Mouse (Mus musculus) MEL (cell line): ENCODE measurements around the gene Prkce. TPM values are rescaled to one million over a fixed set of nuclear protein-coding genes. Genes with fewer than 3 reads are reported as not detected.
A peak's percentile ranks its signal among the peaks of the same experiment; 100 is the strongest.

Experiments used
- DNase-seq: peaks from one replicate; pipeline ENCODE4 v3.0.0; 2011; ENCODE audit warnings: low read depth, low spot score
- H3K27ac ChIP-seq: 2 replicates; pipeline ENCODE4 v1.5.1; 2012; ENCODE audit warnings: low read depth, mild to moderate bottlenecking, control low read depth, low read length, moderate library complexity; ENCODE audit not compliant: control insufficient read depth
- H3K27me3 ChIP-seq, 2 experiments: fragments of 150-350 bp in 1 of 2; sonication (generic) in 1 of 2; 2 replicates each; pipeline ENCODE4 v1.6.1; 2012; ENCODE audit warnings: low read length in 2 of 2, mild to moderate bottlenecking in 2 of 2, improper control_type of control experiment in 1 of 2, moderate library complexity in 1 of 2; ENCODE audit not compliant: insufficient read depth in 2 of 2, control insufficient read depth in 1 of 2
- H3K36me3 ChIP-seq, 2 experiments: 2 replicates each; pipeline ENCODE4 v1.6.1; 2012 to 2014; ENCODE audit warnings: low read length in 2 of 2, improper control_type of control experiment in 1 of 2, inconsistent platforms in 1 of 2, mild to moderate bottlenecking in 1 of 2; ENCODE audit not compliant: insufficient read depth in 2 of 2, control insufficient read depth in 1 of 2
- H3K4me1 ChIP-seq, 2 experiments: fragments of 150-350 bp in 1 of 2; sonication (generic) in 1 of 2; 2 replicates each; pipeline ENCODE4 v1.6.1; 2012; ENCODE audit warnings: low read length in 2 of 2, improper control_type of control experiment in 1 of 2, mild to moderate bottlenecking in 1 of 2; ENCODE audit not compliant: insufficient read depth in 2 of 2, control insufficient read depth in 1 of 2
- H3K4me3 ChIP-seq, 2 experiments: fragments of 150-350 bp in 1 of 2; sonication (generic) in 1 of 2; 2 replicates each; pipeline ENCODE4 v1.5.1; 2012; ENCODE audit warnings: low read depth in 2 of 2, low read length in 2 of 2, mild to moderate bottlenecking in 2 of 2, moderate library complexity in 2 of 2, control low read depth in 1 of 2, improper control_type of control experiment in 1 of 2; ENCODE audit not compliant: control insufficient read depth in 1 of 2, insufficient read depth in 1 of 2
- H3K79me2 ChIP-seq: 2 replicates; pipeline ENCODE4 v1.6.1; 2012; ENCODE audit warnings: mild to moderate bottlenecking, low read length, moderate library complexity; ENCODE audit not compliant: control insufficient read depth, poor library complexity, insufficient read depth
- H3K9ac ChIP-seq: 2 replicates; pipeline ENCODE4 v1.6.1; 2012; ENCODE audit warnings: low read depth, mild to moderate bottlenecking, control low read depth, low read length, moderate library complexity; ENCODE audit not compliant: control insufficient read depth, poor library complexity, severe bottlenecking
- H3K9me3 ChIP-seq: fragments of 150-350 bp; sonication (generic); replicated peaks from 2 replicates; pipeline ENCODE4 v1.6.1; 2012; ENCODE audit warnings: mild to moderate bottlenecking, low read length, improper control_type of control experiment, moderate library complexity; ENCODE audit not compliant: insufficient read depth
- CHD1 ChIP-seq: IDR thresholded peaks from 2 replicates; pipeline ENCODE4 v1.6.1; 2012; ENCODE audit warnings: low read depth, mild to moderate bottlenecking, inconsistent platforms, low read length, improper control_type of control experiment
- CTCF ChIP-seq, 3 experiments: IDR thresholded peaks in 2 of 3; conservative IDR thresholded peaks in 1 of 3; 2 replicates each; pipeline ENCODE4 v1.5.1; 2011 to 2012; ENCODE audit warnings: low read length in 3 of 3, low read depth in 2 of 3, mild to moderate bottlenecking in 2 of 3, improper control_type of control experiment in 1 of 3, inconsistent platforms in 1 of 3, mixed read lengths in 1 of 3, moderate library complexity in 1 of 3; ENCODE audit not compliant: control insufficient read depth in 1 of 3, insufficient read depth in 1 of 3, poor library complexity in 1 of 3, severe bottlenecking in 1 of 3
- ELF1 ChIP-seq: IDR thresholded peaks from 2 replicates; pipeline ENCODE4 v1.6.1; 2014; ENCODE audit warnings: low read depth, mild to moderate bottlenecking, inconsistent platforms, low read length, improper control_type of control experiment, moderate library complexity
- EP300 ChIP-seq, 2 experiments: IDR thresholded peaks; 2 replicates each; pipeline ENCODE4 v1.6.1; 2011; ENCODE audit warnings: improper control_type of control experiment in 2 of 2, low read length in 2 of 2, low read depth in 1 of 2, mild to moderate bottlenecking in 1 of 2
- ETS1 ChIP-seq: IDR thresholded peaks from 2 replicates; pipeline ENCODE4 v1.6.1; 2012; ENCODE audit warnings: low read depth, mild to moderate bottlenecking, inconsistent platforms, low read length, improper control_type of control experiment, moderate library complexity
- GATA1 ChIP-seq: IDR thresholded peaks from 2 replicates; pipeline ENCODE4 v1.6.1; 2011; ENCODE audit warnings: low read depth, low read length, improper control_type of control experiment
- HCFC1 ChIP-seq: IDR thresholded peaks from 2 replicates; pipeline ENCODE4 v1.6.1; 2012; ENCODE audit warnings: low read depth, mild to moderate bottlenecking, inconsistent platforms, low read length, improper control_type of control experiment, moderate library complexity
- JUND ChIP-seq: IDR thresholded peaks from 2 replicates; pipeline ENCODE4 v1.6.1; 2011; ENCODE audit warnings: low read depth, mild to moderate bottlenecking, improper control_type of control experiment, low read length
- KAT2A ChIP-seq: conservative IDR thresholded peaks from 2 replicates; pipeline ENCODE4 v1.6.1; 2012; ENCODE audit warnings: low read depth, low read length, improper control_type of control experiment, inconsistent platforms
- MAZ ChIP-seq: IDR thresholded peaks from 2 replicates; pipeline ENCODE4 v1.6.1; 2012; ENCODE audit warnings: low read depth, mild to moderate bottlenecking, inconsistent platforms, low read length, improper control_type of control experiment
- MYB ChIP-seq: IDR thresholded peaks from 2 replicates; pipeline ENCODE4 v1.6.1; 2011; ENCODE audit warnings: mild to moderate bottlenecking, low read depth, low read length, improper control_type of control experiment
- MYC ChIP-seq: IDR thresholded peaks from 2 replicates; pipeline ENCODE4 v1.6.1; 2011; ENCODE audit warnings: low read depth, mild to moderate bottlenecking, low read length, improper control_type of control experiment, moderate library complexity
- NRF1 ChIP-seq: IDR thresholded peaks from 2 replicates; pipeline ENCODE4 v1.6.1; 2014; ENCODE audit warnings: low read depth, mild to moderate bottlenecking, inconsistent platforms, low read length, improper control_type of control experiment, moderate library complexity; ENCODE audit not compliant: poor library complexity, insufficient read depth, severe bottlenecking
- POLR2A ChIP-seq, 2 experiments: IDR thresholded peaks; 2 replicates each; pipeline ENCODE4 v1.6.1; 2011 to 2012; ENCODE audit warnings: low read length in 2 of 2, mild to moderate bottlenecking in 2 of 2, control low read depth in 1 of 2, improper control_type of control experiment in 1 of 2, low read depth in 1 of 2, moderate library complexity in 1 of 2; ENCODE audit not compliant: control insufficient read depth in 1 of 2, insufficient read depth in 1 of 2, poor library complexity in 1 of 2
- POLR2AphosphoS2 ChIP-seq: IDR thresholded peaks from 2 replicates; pipeline ENCODE4 v1.6.1; 2011; ENCODE audit warnings: low read length, improper control_type of control experiment
- POLR2AphosphoS5 ChIP-seq: IDR thresholded peaks from 2 replicates; pipeline ENCODE4 v1.6.1; 2012; ENCODE audit warnings: low read depth, borderline replicate concordance, mild to moderate bottlenecking, inconsistent platforms, low read length, moderate library complexity, mixed read lengths
- RAD21 ChIP-seq: IDR thresholded peaks from 2 replicates; pipeline ENCODE4 v1.6.1; 2011; ENCODE audit warnings: mild to moderate bottlenecking, low read depth, low read length, improper control_type of control experiment
- RCOR1 ChIP-seq: IDR thresholded peaks from 2 replicates; pipeline ENCODE4 v1.6.1; 2012; ENCODE audit warnings: low read depth, mild to moderate bottlenecking, inconsistent platforms, low read length, improper control_type of control experiment
- TBP ChIP-seq: IDR thresholded peaks from 2 replicates; pipeline ENCODE4 v1.8.0; 2011; ENCODE audit warnings: low read depth, low read length, improper control_type of control experiment
- TCF12 ChIP-seq: IDR thresholded peaks from 2 replicates; pipeline ENCODE4 v1.6.1; 2014; ENCODE audit warnings: low read depth, mild to moderate bottlenecking, inconsistent platforms, low read length, improper control_type of control experiment, moderate library complexity
- USF1 ChIP-seq: IDR thresholded peaks from 2 replicates; pipeline ENCODE4 v1.6.1; 2014; ENCODE audit warnings: low read depth, mild to moderate bottlenecking, inconsistent platforms, low read length, improper control_type of control experiment, moderate library complexity
- ZMIZ1 ChIP-seq: IDR thresholded peaks from 2 replicates; pipeline ENCODE4 v1.6.1; 2012; ENCODE audit warnings: low read depth, mild to moderate bottlenecking, inconsistent platforms, low read length, improper control_type of control experiment, moderate library complexity
- ZNF384 ChIP-seq: IDR thresholded peaks from 2 replicates; pipeline ENCODE4 v1.6.1; 2012; ENCODE audit warnings: low read depth, mild to moderate bottlenecking, inconsistent platforms, low read length, improper control_type of control experiment
- polyA plus RNA-seq, 2 experiments: library from polyadenylated mRNA; stranded (reverse) in 1 of 2; unstranded in 1 of 2; fragments of >175 nt in 1 of 2; fragments of >200 nt in 1 of 2; gene quantifications; 2 replicates each; pipeline versions ENCODE4 v1.2.1 to v1.2.4; 2012; ENCODE audit warnings: low replicate concordance in 2 of 2, low read depth in 1 of 2; ENCODE audit not compliant: insufficient read length in 2 of 2, insufficient read depth in 1 of 2, missing spikeins in 1 of 2
- total RNA-seq: library from RNA; depleted of rRNA; stranded (reverse); fragments of 300-350 nt; gene quantifications from 2 replicates; pipeline ENCODE4 v1.2.3, GENCODE M21; 2012

Gene Prkce
- total and polyA plus RNA-seq, 3 experiments, result 3.0 to 5.3 TPM; not detected in 1

GRCm38 (mm10) chr17:86228850-86229249 is 61.3 kb downstream of the Prkce start:
- TF ChIP-seq GATA1, result no peak
- no peak for TF ChIP-seq CTCF (IDR thresholded peaks at IDR 0.05 in 2 of 3, conservative IDR thresholded peaks at IDR 0.05 in 1 of 3; ENCODE audit: control insufficient read depth in 1 of 3, insufficient read depth in 1 of 3, low read depth in 2 of 3, low read length in 3 of 3, poor library complexity in 1 of 3, severe bottlenecking in 1 of 3)
- TF ChIP-seq CHD1, result no peak
- TF ChIP-seq TCF12, result no peak
- no peak for TF ChIP-seq RCOR1
- no peak for TF ChIP-seq NRF1
- TF ChIP-seq MAZ, result no peak
- no peak for TF ChIP-seq ELF1
- no peaks in the 10 kb centered on the region for H3K9me3 ChIP-seq
- no peak overlapping the region for H3K4me3 ChIP-seq
- H3K79me2 ChIP-seq, result no peaks in the 10 kb centered on the region
- H3K36me3 ChIP-seq, result 0 out of 4 replicates have a peak, but pooled peaks cover 0 to 2% of the 10 kb centered on the region in 2 experiments
- no peak overlapping the region for H3K9ac ChIP-seq
- no peaks in the 10 kb centered on the region; a peak in 1 of 4 replicates for H3K4me1 ChIP-seq
- H3K27me3 ChIP-seq, result no peaks in the 10 kb centered on the region
- DNase-seq, result no peak
- H3K27ac ChIP-seq, result no peak overlapping the region

GRCm38 (mm10) chr17:86230141-86230633 is 62.6 kb downstream of the Prkce start:
- no peaks in the 10 kb centered on the region for H3K9me3 ChIP-seq
- H3K9ac ChIP-seq, result no peak overlapping the region
- no peak overlapping the region for H3K27ac ChIP-seq
- H3K79me2 ChIP-seq, result no peaks in the 10 kb centered on the region
- TF ChIP-seq EP300 (IDR thresholded peaks at IDR 0.05; ENCODE audit: low read depth in 1 of 2, low read length in 2 of 2), result peak in 1 of 2 experiments; percentile 48; a peak in 1 of 4 replicates
- no peak for TF ChIP-seq RAD21
- peak; percentile 41; the same call in 1 of the 2 replicates for TF ChIP-seq MYB
- peak; percentile 44; the same call in 1 of the 2 replicates for TF ChIP-seq USF1
- TF ChIP-seq, all 39 proteins: peak for 3
- no peaks in the 10 kb centered on the region for H3K27me3 ChIP-seq
- no peaks in the 10 kb centered on the region; a peak in 1 of 4 replicates for H3K4me1 ChIP-seq
- 0 out of 4 replicates have a peak, but pooled peaks cover 0 to 2% of the 10 kb centered on the region in 2 experiments for H3K36me3 ChIP-seq
- H3K4me3 ChIP-seq, result no peak overlapping the region
- DNase-seq, result no peak

GRCm38 (mm10) chr17:86231741-86232179 is 64.2 kb downstream of the Prkce start:
- no peak for DNase-seq
- Histone ChIP-seq H3K27me3 (no peaks in the 10 kb centered on the region), H3K79me2 (no peaks in the 10 kb centered on the region), H3K9ac (no peak overlapping the region), H3K9me3 (no peaks in the 10 kb centered on the region), H3K36me3 (no peaks in the 10 kb centered on the region), H3K4me1 (peaks cover 0 to 2% of the 10 kb centered on the region in 2 experiments; a peak in 2 of 4 replicates), H3K27ac (no peak overlapping the region), H3K4me3 (no peak overlapping the region)
- no peak for TF ChIP-seq HCFC1
- TF ChIP-seq ETS1, result no peak
- no peak for TF ChIP-seq MYC
- TF ChIP-seq EP300 (IDR thresholded peaks at IDR 0.05; ENCODE audit: low read depth in 1 of 2, low read length in 2 of 2), result no peak
- TF ChIP-seq NRF1, result no peak
- TF ChIP-seq POLR2AphosphoS5, result no peak
- TF ChIP-seq TBP, result no peak
- TF ChIP-seq POLR2A (IDR thresholded peaks at IDR 0.05; ENCODE audit: control insufficient read depth in 1 of 2, insufficient read depth in 1 of 2, low read depth in 1 of 2, low read length in 2 of 2, poor library complexity in 1 of 2), result no peak
- TF ChIP-seq ZNF384, result no peak
- no peak for TF ChIP-seq TCF12
- no peak for TF ChIP-seq POLR2AphosphoS2
- no peak for TF ChIP-seq CHD1
- TF ChIP-seq ZMIZ1, result no peak
- no peak for TF ChIP-seq JUND
- TF ChIP-seq KAT2A, result no peak
- TF ChIP-seq USF1, result no peak
- TF ChIP-seq MYB, result no peak
- TF ChIP-seq, all 39 proteins: peak for 0
